Mouse (Mus musculus) gastrocnemius, postnatal 36 days (tissue): ENCODE measurements around the gene Fgd6. TPM values are rescaled to one million over a fixed set of nuclear protein-coding genes. Genes with fewer than 3 reads are reported as not detected.

Experiments used
- DNase-seq, 2 experiments: peaks; one replicate each; pipeline ENCODE4 v3.0.0; 2022
- intact Hi-C: fragments of 180-260 bp; cut with DNase I; formaldehyde crosslinking; loops from one replicate; pipeline ENCODE4 v1.15.1; 2025
- total RNA-seq, 2 experiments: library from RNA; stranded (reverse); gene quantifications; 2 replicates each; pipeline ENCODE4 v1.2.3; 2021

Gene Fgd6
- total RNA-seq, 2 experiments from 2014 or later = 1.5 to 2.2 TPM

DNA sequence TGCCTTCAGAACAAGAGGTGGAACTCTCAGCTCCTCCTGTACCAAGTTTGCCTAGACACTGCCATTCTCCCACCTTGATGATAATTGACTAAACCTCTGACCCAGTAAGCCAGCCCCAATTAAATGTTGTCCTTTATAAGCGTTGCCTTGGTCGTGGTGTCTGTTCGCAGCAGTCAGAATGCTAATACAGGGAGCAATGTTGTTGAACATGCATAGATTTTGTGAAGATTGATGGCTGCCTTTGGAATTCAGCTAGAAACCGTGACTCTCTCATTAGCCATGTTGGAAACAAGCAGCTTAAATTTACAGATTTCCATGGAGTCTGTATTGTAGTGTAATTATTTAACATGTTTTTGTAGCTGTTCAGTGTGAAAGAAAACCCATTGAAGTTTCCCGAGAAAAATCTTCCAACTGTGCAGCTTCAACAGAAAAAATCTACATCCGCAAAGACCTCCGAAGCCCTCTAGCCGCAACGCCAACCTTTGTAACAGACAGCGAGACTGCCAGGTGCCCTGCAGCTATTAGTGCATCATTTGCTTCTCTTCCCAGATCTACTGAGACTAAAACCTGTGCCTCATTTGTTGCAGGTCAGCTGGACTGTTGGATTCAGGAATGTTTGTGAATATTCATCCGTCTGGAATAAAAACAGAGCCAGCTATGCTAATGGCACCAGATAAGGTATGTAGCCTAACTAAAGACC is 131.4 kb downstream of the Fgd6 start:
- no peak for DNase-seq
- intact Hi-C loops = no loop called here

- intact Hi-C loops = no loop called here
- DNase-seq = no peak
Measured at GRCm38 (mm10) chr10:94171440-94172130, 135.8 kb downstream of the Fgd6 start.

GRCm38 (mm10) chr10:94172137-94172536 is 136.3 kb downstream of the Fgd6 start:
- intact Hi-C loops = no loop called here

GRCm38 (mm10) chr10:94172706-94173105 is 136.9 kb downstream of the Fgd6 start:
- intact Hi-C loops = no loop called here
- no peak for DNase-seq

More at GRCm38 (mm10) chr10:94172137-94172536, 136.3 kb downstream of the Fgd6 start:
- no peak for DNase-seq

DNA sequence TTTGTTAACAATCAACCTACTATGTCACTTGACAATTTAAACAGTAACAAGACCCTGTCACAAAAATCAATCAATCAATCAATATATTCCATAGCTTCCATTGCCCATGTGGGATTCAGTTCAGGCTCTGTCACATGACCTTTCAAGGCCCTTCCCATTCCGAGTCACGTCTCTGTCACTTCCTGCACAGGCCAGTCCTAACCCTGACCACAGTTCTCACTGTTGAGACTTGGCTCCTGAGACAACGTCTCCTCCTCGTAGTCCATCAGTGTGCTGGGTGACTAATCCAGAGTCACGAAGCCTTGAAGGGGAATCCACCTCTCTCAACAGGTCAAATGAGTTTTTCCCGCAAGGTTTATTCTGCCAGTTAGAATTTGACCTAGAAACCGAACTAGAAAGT is 138.9 kb downstream of the Fgd6 start:
- no peak for DNase-seq
- intact Hi-C loops = no loop called here

GRCm38 (mm10) chr10:94183199-94183598 is 147.4 kb downstream of the Fgd6 start:
- intact Hi-C loops = no loop called here

More at GRCm38 (mm10) chr10:94183199-94183598, 147.4 kb downstream of the Fgd6 start:
- no peak for DNase-seq

Other genes with a start within 250 kb of the Fgd6 start
- under 1 TPM; 0.22 to 0.46 TPM for gene Usp44, start 204.4 kb upstream of the Fgd6 start, total RNA-seq
- 100 to 1,000 TPM; 156 to 159 TPM for gene Metap2, start 138.9 kb upstream of the Fgd6 start, total RNA-seq
- 10 to 100 TPM; 32.5 to 40.1 TPM for gene Vezt, start 184 bp upstream of the Fgd6 start, total RNA-seq
- gene Nr2c1, start 112.0 kb downstream of the Fgd6 start, total RNA-seq = 1 to 10 TPM; 5.5 to 7.4 TPM
- gene Ndufa12, start 162.7 kb downstream of the Fgd6 start, total RNA-seq = 100 to 1,000 TPM; 584 to 606 TPM